Comparison of ENCODE assay signal across 8 mouse cellular contexts in genomic region chr7:19119631-19120429, GRCm38 (mm10). TPM values are rescaled to one million over a fixed set of nuclear protein-coding genes. Genes with fewer than 3 reads are reported as not detected.
A peak's percentile ranks its signal among the peaks of the same experiment; 100 is the strongest.
DNase-seq lines count a peak whose midpoint lies in the region; ATAC-seq and TF ChIP-seq lines count a peak whose summit lies in the region.

Fbxo46 (plus strand) TSS chr7:19119859.

- 2% methylated on average over 34 of the region's 34 CpGs for WGBS in forebrain, embryonic 12.5 days
- under 1% methylated on average over 34 of the region's 34 CpGs for WGBS in heart, postnatal 0 days
- 1% methylated on average over 34 of the region's 34 CpGs for WGBS in liver, embryonic 16.5 days (ENCODE audit: insufficient replicate concordance)
- WGBS in neural tube, embryonic 13.5 days = 3% methylated on average over 34 of the region's 34 CpGs

- peak; percentile 77 for TF ChIP-seq POLR2A in testis, adult 2 months (IDR thresholded peaks at IDR 0.05; ENCODE audit: control insufficient read depth, low read depth, low read length)

- DNase-seq in c-Kit-positive CD71-positive TER-119-positive erythroid progenitor cells, embryonic 14.5 days (ENCODE audit: low spot score) = peak; percentile 96
- DNase-seq in heart, postnatal 0 days (ENCODE audit: low spot score) = peak; percentile 99
- peak; percentile 89 to 93 for DNase-seq in kidney, postnatal 4 days

- no peaks in the 10 kb centered on the region for H3K36me3 ChIP-seq in E14TG2a.4 (ENCODE audit: insufficient read depth, low read length)
- H3K36me3 ChIP-seq in forebrain, embryonic 12.5 days (replicated peaks) = no peaks in the 10 kb centered on the region
- H3K36me3 ChIP-seq in heart, postnatal 0 days (replicated peaks; ENCODE audit: control insufficient read depth, insufficient read depth, low read length) = no peaks in the 10 kb centered on the region
- H3K36me3 ChIP-seq in liver, embryonic 16.5 days (ENCODE audit: control insufficient read depth, insufficient read depth) = no peaks in the 10 kb centered on the region
- no peaks in the 10 kb centered on the region for H3K36me3 ChIP-seq in neural tube, embryonic 13.5 days
- H3K36me3 ChIP-seq in testis, adult 2 months (ENCODE audit: control insufficient read depth, insufficient read depth, low read length) = no peaks in the 10 kb centered on the region

- TF ChIP-seq EP300 in heart, postnatal 0 days (IDR thresholded peaks at IDR 0.05; ENCODE audit: low read depth) = no peak

- peak within 1 kb of the TSS; percentile 80 for H3K9ac ChIP-seq in forebrain, embryonic 12.5 days
- H3K9ac ChIP-seq in heart, postnatal 0 days (replicated peaks; ENCODE audit: low read depth, low read length) = peak within 1 kb of the TSS; percentile 81
- peak within 1 kb of the TSS; percentile 86 for H3K9ac ChIP-seq in liver, embryonic 16.5 days (ENCODE audit: low read depth, low read length)
- H3K9ac ChIP-seq in neural tube, embryonic 13.5 days = peak within 1 kb of the TSS; percentile 80

- H3K27me3 ChIP-seq in E14TG2a.4 (ENCODE audit: insufficient read depth, low read length) = peaks cover 25% of the 10 kb centered on the region
- H3K27me3 ChIP-seq in forebrain, embryonic 12.5 days = peaks cover 12% of the 10 kb centered on the region
- no peaks in the 10 kb centered on the region for H3K27me3 ChIP-seq in heart, postnatal 0 days (ENCODE audit: control insufficient read depth, insufficient read depth, low read length)
- peaks cover 5% of the 10 kb centered on the region; the same call in 1 of the 2 replicates for H3K27me3 ChIP-seq in liver, embryonic 16.5 days (ENCODE audit: control insufficient read depth, insufficient read depth, low read depth, low read length)
- 0 out of 2 replicates have a peak, but pooled peaks cover 4% of the 10 kb centered on the region for H3K27me3 ChIP-seq in neural tube, embryonic 13.5 days
- no peaks in the 10 kb centered on the region for H3K27me3 ChIP-seq in testis, adult 2 months (ENCODE audit: control insufficient read depth, insufficient read depth, low read length)

- H3K9me3 ChIP-seq in E14TG2a.4 (ENCODE audit: low read length) = peaks cover 8% of the 10 kb centered on the region
- H3K9me3 ChIP-seq in forebrain, embryonic 12.5 days = peaks cover 11% of the 10 kb centered on the region
- no peaks in the 10 kb centered on the region for H3K9me3 ChIP-seq in heart, postnatal 0 days (replicated peaks; ENCODE audit: control insufficient read depth, low read length)
- peaks cover 3% of the 10 kb centered on the region for H3K9me3 ChIP-seq in liver, embryonic 16.5 days (replicated peaks; ENCODE audit: control insufficient read depth, low read length)
- H3K9me3 ChIP-seq in neural tube, embryonic 13.5 days = no peaks in the 10 kb centered on the region

- peak within 1 kb of the TSS; percentile 96 for H3K4me3 ChIP-seq in E14TG2a.4 (replicated peaks; ENCODE audit: low read length)
- peak within 1 kb of the TSS; percentile 74 for H3K4me3 ChIP-seq in forebrain, embryonic 12.5 days (replicated peaks)
- H3K4me3 ChIP-seq in heart, postnatal 0 days (ENCODE audit: low read depth, low read length) = peak within 1 kb of the TSS; percentile 76
- H3K4me3 ChIP-seq in liver, embryonic 16.5 days (ENCODE audit: low read depth, low read length) = peak within 1 kb of the TSS; percentile 96
- peak within 1 kb of the TSS; percentile 58 for H3K4me3 ChIP-seq in neural tube, embryonic 13.5 days
- peak within 1 kb of the TSS; percentile 93 for H3K4me3 ChIP-seq in testis, adult 2 months (ENCODE audit: control insufficient read depth, low read depth, low read length)

- H3K4me1 ChIP-seq in E14TG2a.4 (replicated peaks; ENCODE audit: low read depth, low read length) = peaks cover 26% of the 10 kb centered on the region
- H3K4me1 ChIP-seq in forebrain, embryonic 12.5 days = peaks cover 20% of the 10 kb centered on the region
- peaks cover 8% of the 10 kb centered on the region; the same call in 1 of the 2 replicates for H3K4me1 ChIP-seq in heart, postnatal 0 days (ENCODE audit: control insufficient read depth, insufficient read depth)
- peaks cover 16% of the 10 kb centered on the region for H3K4me1 ChIP-seq in liver, embryonic 16.5 days (ENCODE audit: control insufficient read depth, low read depth, low read length)
- H3K4me1 ChIP-seq in neural tube, embryonic 13.5 days (replicated peaks) = peaks cover 26% of the 10 kb centered on the region
- peaks cover 8% of the 10 kb centered on the region for H3K4me1 ChIP-seq in testis, adult 2 months (ENCODE audit: control insufficient read depth, insufficient read depth, low read length)

- peak; percentile 95 for ATAC-seq in forebrain, embryonic 12.5 days (ENCODE audit: low FRiP score)
- ATAC-seq in heart, postnatal 0 days (ENCODE audit: insufficient read depth, low read depth) = peak; percentile 95
- peak; percentile 98 for ATAC-seq in liver, embryonic 16.5 days (ENCODE audit: low read depth)
- ATAC-seq in neural tube, embryonic 13.5 days (ENCODE audit: low read depth) = peak; percentile 94

- peak within 1 kb of the TSS; percentile 86 for H3K4me2 ChIP-seq in forebrain, embryonic 12.5 days
- peak within 1 kb of the TSS; percentile 87 for H3K4me2 ChIP-seq in heart, postnatal 0 days (ENCODE audit: low read depth, low read length)
- H3K4me2 ChIP-seq in liver, embryonic 16.5 days (ENCODE audit: low read depth, low read length) = peak within 1 kb of the TSS; percentile 94
- H3K4me2 ChIP-seq in neural tube, embryonic 13.5 days = peak within 1 kb of the TSS; percentile 84

- H3K27ac ChIP-seq in forebrain, embryonic 12.5 days = peak within 1 kb of the TSS; percentile 58; the same call in 1 of the 2 replicates
- H3K27ac ChIP-seq in heart, postnatal 0 days (ENCODE audit: low read depth) = peak within 1 kb of the TSS; percentile 13; the same call in 1 of the 2 replicates
- peak within 1 kb of the TSS; percentile 48 for H3K27ac ChIP-seq in liver, embryonic 16.5 days (ENCODE audit: low read length)
- H3K27ac ChIP-seq in neural tube, embryonic 13.5 days (replicated peaks) = peak within 1 kb of the TSS; percentile 66
- peak within 1 kb of the TSS; percentile 56 for H3K27ac ChIP-seq in testis, adult 2 months (ENCODE audit: control insufficient read depth, insufficient read depth, low read depth, low read length)

- TF ChIP-seq CTCF in E14TG2a.4 (conservative IDR thresholded peaks at IDR 0.05; ENCODE audit: low read length) = no peak
- TF ChIP-seq CTCF in heart, postnatal 0 days (IDR thresholded peaks at IDR 0.05; ENCODE audit: low read depth) = no peak
- no peak for TF ChIP-seq CTCF in testis, adult 2 months (IDR thresholded peaks at IDR 0.05; ENCODE audit: control insufficient read depth, insufficient read depth, insufficient replicate concordance, low read depth, low read length)

RNA-seq across cellular contexts. Expression of gene Fbxo46, which starts in this region (rescaled TPM):
- 18.4 and 23.1 TPM in 2 replicates for polyA plus RNA-seq in forebrain, embryonic 12.5 days (2016; fragmentation: Nextera tagmentation; extraction: Ambion mirVana)
- 13.1 and 13.2 TPM in 2 replicates for total RNA-seq in heart, postnatal 0 days (2014; rRNA removed; ENCODE audit: low replicate concordance)
- 4.9 and 6.2 TPM in 2 replicates for polyA plus RNA-seq in heart, postnatal 0 days (2015; fragmentation: Nextera tagmentation; extraction: Ambion mirVana)
- 4.7 and 5.2 TPM in 2 replicates for polyA plus RNA-seq in liver, embryonic 16.5 days (2015; fragmentation: Nextera tagmentation; extraction: Ambion mirVana)
- polyA plus RNA-seq in neural tube, embryonic 13.5 days (2015; fragmentation: Nextera tagmentation; extraction: Ambion mirVana) = 17.7 and 18.1 TPM in 2 replicates
- polyA plus RNA-seq in testis, adult 2 months (2012; rRNA removed) = 49.3 and 59.7 TPM in 2 replicates

Comparison
In these comparisons a context has a peak if more than half of its experiments do, and no peak if none do; other contexts are left out.
1. Peak in every context shown above with its lines: DNase-seq, ATAC-seq, H3K4me3 ChIP-seq and H3K27ac ChIP-seq.
2. H3K27ac ChIP-seq: peak in every context shown above with its lines; median percentile 66 in neural tube, embryonic 13.5 days; 58 in forebrain, embryonic 12.5 days; 56 in testis, adult 2 months; 48 in liver, embryonic 16.5 days; 13 in heart, postnatal 0 days.